Comparison of ENCODE assay signal across 8 mouse cellular contexts in the genomic region with DNA sequence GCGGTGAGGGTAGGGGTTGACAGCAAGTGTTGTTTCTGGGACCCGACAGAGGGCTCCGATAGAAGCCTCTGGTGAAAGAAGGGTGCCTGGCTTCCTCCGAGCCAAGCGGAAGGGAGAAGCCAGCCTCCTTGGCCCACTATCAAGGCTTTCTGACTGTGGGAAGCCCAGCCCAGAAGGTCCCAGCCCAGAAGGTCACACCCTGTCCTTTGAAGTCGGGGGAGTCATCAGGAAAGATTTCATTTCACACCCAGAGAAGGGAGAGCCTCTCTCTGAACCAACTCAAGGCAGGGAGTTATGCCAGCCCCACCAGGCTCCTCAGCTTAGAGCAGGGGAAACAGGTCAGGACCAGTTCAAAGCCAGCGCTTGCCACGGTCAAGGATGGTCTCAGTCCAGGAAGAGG.
DNase-seq lines count a peak whose midpoint lies in the region; ATAC-seq and TF ChIP-seq lines count a peak whose summit lies in the region.

No protein-coding gene starts in this region.

- H3K4me3 ChIP-seq in liver, postnatal 0 days (ENCODE audit: low read depth, low read length) = no peak overlapping the region

- no peak overlapping the region for H3K4me2 ChIP-seq in liver, postnatal 0 days (ENCODE audit: low read depth, low read length)

- H3K4me1 ChIP-seq in liver, postnatal 0 days (ENCODE audit: insufficient read depth) = peaks cover 2% of the 10 kb centered on the region; the same call in 1 of the 2 replicates

- intact Hi-C loops in gastrocnemius, postnatal 14 days (cut with DNase I; ENCODE audit: low total_unique reads) = no loop called here

- H3K36me3 ChIP-seq in liver, postnatal 0 days (replicated peaks; ENCODE audit: insufficient read depth, low read length) = no peaks in the 10 kb centered on the region

- 68% methylated on average over 8 of the region's 8 CpGs for WGBS in liver, postnatal 0 days (ENCODE audit: insufficient replicate concordance)

- DNase-seq in ovary, adult 18-20 months (ENCODE audit: low spot score) = peak; percentile 88
- no peak for DNase-seq in ovary, postnatal 10 days (ENCODE audit: low spot score)
- peak; percentile 86 for DNase-seq in gastrocnemius, postnatal 14 days
- DNase-seq in kidney, postnatal 25 days = peak; percentile 71 to 83
- DNase-seq in urinary bladder, postnatal 36 days (ENCODE audit: low spot score in 2 of 2) = peak; percentile 48 to 69
- no peak for DNase-seq in embryo, embryonic 10 days (ENCODE audit: low spot score)
- DNase-seq in adipocyte (ENCODE audit: low spot score) = no peak
- no peak for DNase-seq in liver, postnatal 0 days

- no peak overlapping the region for H3K9ac ChIP-seq in liver, postnatal 0 days (replicated peaks)

- no peak for TF ChIP-seq CTCF in liver, postnatal 0 days (IDR thresholded peaks at IDR 0.05; ENCODE audit: low read depth)

- no peak for TF ChIP-seq EP300 in liver, postnatal 0 days (IDR thresholded peaks at IDR 0.05; ENCODE audit: low read depth)

- ATAC-seq in liver, postnatal 0 days = no peak

- H3K27ac ChIP-seq in liver, postnatal 0 days (ENCODE audit: low read depth) = no peak overlapping the region

- H3K9me3 ChIP-seq in liver, postnatal 0 days (ENCODE audit: low read length) = no peaks in the 10 kb centered on the region

- H3K27me3 ChIP-seq in liver, postnatal 0 days (ENCODE audit: insufficient read depth, low read length) = no peaks in the 10 kb centered on the region

Comparison
In these comparisons a context has a peak if more than half of its experiments do, and no peak if none do; other contexts are left out.
1. DNase-seq: peak in ovary, adult 18-20 months (single experiment), gastrocnemius, postnatal 14 days (single experiment), kidney, postnatal 25 days (2 of 2) and urinary bladder, postnatal 36 days (2 of 2); none in ovary, postnatal 10 days (single experiment), embryo, embryonic 10 days (single experiment), adipocyte (single experiment) and liver, postnatal 0 days (single experiment).